Mouse (Mus musculus) E14TG2a.4 (cell line): ENCODE data around the gene Jph3.

ENCODE experiments used
- CTCF ChIP-seq: conservative IDR thresholded peaks from 2 replicates; pipeline ENCODE4 v1.5.1; 2014; ENCODE audit warnings: low read length
- NANOG ChIP-seq: IDR thresholded peaks from 2 replicates; pipeline ENCODE4 v1.6.1; 2014; ENCODE audit warnings: borderline replicate concordance, low read length, mixed read lengths
- POU5F1 ChIP-seq: IDR thresholded peaks from 2 replicates; pipeline ENCODE4 v1.6.1; 2014; ENCODE audit warnings: low read length, borderline replicate concordance

GRCm38 (mm10) chr8:121749501-121749900, 20.1 kb downstream of the Jph3 start:
- TF ChIP-seq CTCF (no peak), POU5F1 (no peak), NANOG (no peak)
